Mouse (Mus musculus) ZHBTc4 (cell line): ENCODE measurements around the gene Ttc39d.

ENCODE experiments used
- DNase-seq: peaks from one replicate; pipeline ENCODE4 v3.0.0-alpha.2; 2011; ENCODE audit warnings: low read depth, low spot score

Gene Ttc39d

DNA sequence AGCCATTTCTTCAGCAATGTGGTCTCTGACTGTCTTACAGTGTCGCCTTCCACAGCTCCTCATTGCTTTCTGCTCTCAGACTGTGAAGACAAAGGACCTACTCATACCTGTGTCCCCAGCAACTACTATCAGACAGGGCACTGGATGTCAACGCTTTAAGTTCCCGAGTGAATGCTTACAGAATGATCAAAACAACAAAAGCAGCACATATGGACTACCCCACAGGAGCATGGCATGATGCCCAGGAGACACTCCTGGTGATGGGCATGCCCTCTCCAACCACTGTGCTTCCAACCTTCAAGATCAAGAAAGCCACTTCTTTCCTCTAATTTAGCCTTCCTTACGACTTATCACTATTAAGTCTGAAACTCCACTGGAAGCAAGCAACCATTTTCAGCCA, 59.8 kb downstream of the Ttc39d start:
- DNase-seq, result no peak
